Mouse (Mus musculus): Measurements from ENCODE around the gene Tmem251. TPM values are rescaled to one million over a fixed set of nuclear protein-coding genes. Genes with fewer than 3 reads are reported as not detected.

Tmem251 gene
- polyA plus RNA-seq, 1 experiment from 2014 or later = 12.0 TPM

- Histone ChIP-seq H3K27me3 (ENCODE audit: poor library complexity, severe bottlenecking) (no peaks in the 10 kb centered on the region), H3K4me3 (no peak overlapping the region), H3K36me3 (replicated peaks) (peaks cover 78% of the 10 kb centered on the region), H3K4me1 (no peaks in the 10 kb centered on the region), H3K9me3 (peaks cover 2% of the 10 kb centered on the region; the same call in 1 of the 2 replicates), H3K27ac (no peak overlapping the region)
- WGBS = 92% methylated on average over 14 of the region's 14 CpGs
- no peak for DNase-seq (ENCODE audit: extremely low spot score, low spot score)
Measured at GRCm38 (mm10) chr12:102776035-102776434, 32.5 kb downstream of the Tmem251 start.

GRCm38 (mm10) chr12:102778151-102778550 lies 34.6 kb downstream of the Tmem251 start:
- no peaks in the 10 kb centered on the region for H3K27me3 ChIP-seq (ENCODE audit: poor library complexity, severe bottlenecking)
- no peak overlapping the region for H3K4me3 ChIP-seq
- H3K27ac ChIP-seq = no peak overlapping the region
- no peaks in the 10 kb centered on the region for H3K4me1 ChIP-seq
- no peak for DNase-seq (ENCODE audit: extremely low spot score, low spot score)
- peaks cover 76% of the 10 kb centered on the region for H3K36me3 ChIP-seq (replicated peaks)
- WGBS = 85% methylated on average over 5 of the region's 5 CpGs
- H3K9me3 ChIP-seq = no peaks in the 10 kb centered on the region

GRCm38 (mm10) chr12:102779452-102779851 lies 35.9 kb downstream of the Tmem251 start:
- no peak for DNase-seq (ENCODE audit: extremely low spot score, low spot score)
- H3K27ac ChIP-seq = no peak overlapping the region
- H3K27me3 ChIP-seq (ENCODE audit: poor library complexity, severe bottlenecking) = no peaks in the 10 kb centered on the region
- no peaks in the 10 kb centered on the region for H3K4me1 ChIP-seq
- peaks cover 76% of the 10 kb centered on the region for H3K36me3 ChIP-seq (replicated peaks)
- H3K9me3 ChIP-seq = no peaks in the 10 kb centered on the region
- no peak overlapping the region for H3K4me3 ChIP-seq
- WGBS = 50% methylated on average over 3 of the region's 3 CpGs

GRCm38 (mm10) chr12:102782841-102783240 lies 39.3 kb downstream of the Tmem251 start:
- H3K36me3 ChIP-seq (replicated peaks) = peaks cover 74% of the 10 kb centered on the region
- no peaks in the 10 kb centered on the region for H3K4me1 ChIP-seq
- no peak overlapping the region for H3K27ac ChIP-seq
- DNase-seq (ENCODE audit: extremely low spot score, low spot score) = no peak
- no peak overlapping the region for H3K4me3 ChIP-seq
- H3K27me3 ChIP-seq (ENCODE audit: poor library complexity, severe bottlenecking) = no peaks in the 10 kb centered on the region
- H3K9me3 ChIP-seq = no peaks in the 10 kb centered on the region
- 92% methylated on average over 5 of the region's 5 CpGs for WGBS

GRCm38 (mm10) chr12:102784899-102785592 lies 41.5 kb downstream of the Tmem251 start:
- Histone ChIP-seq H3K9me3 (no peaks in the 10 kb centered on the region), H3K27ac (no peak overlapping the region), H3K4me1 (no peaks in the 10 kb centered on the region), H3K4me3 (no peak overlapping the region), H3K36me3 (replicated peaks) (peaks cover 89% of the 10 kb centered on the region), H3K27me3 (ENCODE audit: poor library complexity, severe bottlenecking) (no peaks in the 10 kb centered on the region)
- no peak for DNase-seq (ENCODE audit: extremely low spot score, low spot score)
- WGBS = 94% methylated on average over 19 of the region's 19 CpGs

GRCm38 (mm10) chr12:102785593-102785985 lies 42.0 kb downstream of the Tmem251 start:
- Histone ChIP-seq H3K4me1 (no peaks in the 10 kb centered on the region), H3K36me3 (replicated peaks) (peaks cover 91% of the 10 kb centered on the region), H3K9me3 (no peaks in the 10 kb centered on the region), H3K27me3 (ENCODE audit: poor library complexity, severe bottlenecking) (no peaks in the 10 kb centered on the region), H3K4me3 (no peak overlapping the region), H3K27ac (no peak overlapping the region)
- DNase-seq (ENCODE audit: extremely low spot score, low spot score) = no peak
- 92% methylated on average over 5 of the region's 5 CpGs for WGBS

- no peak overlapping the region for H3K4me3 ChIP-seq
- DNase-seq (ENCODE audit: extremely low spot score, low spot score) = no peak
- no peaks in the 10 kb centered on the region for H3K9me3 ChIP-seq
- H3K36me3 ChIP-seq (replicated peaks) = peaks cover 95% of the 10 kb centered on the region
- no peak overlapping the region for H3K27ac ChIP-seq
- 87% methylated on average over 7 of the region's 7 CpGs for WGBS
- no peaks in the 10 kb centered on the region for H3K27me3 ChIP-seq (ENCODE audit: poor library complexity, severe bottlenecking)
- no peaks in the 10 kb centered on the region for H3K4me1 ChIP-seq
Measured at GRCm38 (mm10) chr12:102787927-102788326, 44.4 kb downstream of the Tmem251 start.

Other genes with a start within 250 kb of the Tmem251 start
- 6.7 and 9.2 TPM in 2 replicates for gene Chga, start 188.8 kb upstream of the Tmem251 start, polyA plus RNA-seq (2016; fragmentation: Nextera tagmentation; extraction: Ambion mirVana)
- gene Itpk1, start 38.8 kb upstream of the Tmem251 start, polyA plus RNA-seq (2016; fragmentation: Nextera tagmentation; extraction: Ambion mirVana) = 16.5 and 18.5 TPM in 2 replicates
- gene Moap1, start 101 bp upstream of the Tmem251 start, polyA plus RNA-seq (2016; fragmentation: Nextera tagmentation; extraction: Ambion mirVana) = 33.8 and 36.5 TPM in 2 replicates
- gene Gm28051, start 14.0 kb downstream of the Tmem251 start, polyA plus RNA-seq (2016; fragmentation: Nextera tagmentation; extraction: Ambion mirVana) = not detected in 2 replicates
- 47.9 and 52.4 TPM in 2 replicates for gene Gon7, start 14.0 kb downstream of the Tmem251 start, polyA plus RNA-seq (2016; fragmentation: Nextera tagmentation; extraction: Ambion mirVana)
- gene Ubr7, start 14.2 kb downstream of the Tmem251 start, polyA plus RNA-seq (2016; fragmentation: Nextera tagmentation; extraction: Ambion mirVana) = 67.8 and 71.6 TPM in 2 replicates
- 31.7 and 35.0 TPM in 2 replicates for gene Gm20604, start 14.9 kb downstream of the Tmem251 start, polyA plus RNA-seq (2016; fragmentation: Nextera tagmentation; extraction: Ambion mirVana)
- 16.1 and 17.1 TPM in 2 replicates for gene Btbd7, start 134.7 kb downstream of the Tmem251 start, polyA plus RNA-seq (2016; fragmentation: Nextera tagmentation; extraction: Ambion mirVana)
- gene Cox8c, start 155.6 kb downstream of the Tmem251 start, polyA plus RNA-seq (2016; fragmentation: Nextera tagmentation; extraction: Ambion mirVana) = not detected in 2 replicates
- 0.33 and 0.36 TPM in 2 replicates for gene Unc79, start 205.1 kb downstream of the Tmem251 start, polyA plus RNA-seq (2016; fragmentation: Nextera tagmentation; extraction: Ambion mirVana)

Measured in forebrain, embryonic 10.5 days (tissue).